Mouse (Mus musculus): ENCODE results near the gene Vmn1r33. TPM values are rescaled to one million over a fixed set of nuclear protein-coding genes. Genes with fewer than 3 reads are reported as not detected.
"Not testable (repeated sequence)": the region's sequence is repeated elsewhere in the genome, so short reads cannot be mapped to it uniquely, and the experiment has no call there.

The Vmn1r33 gene
- not detected in 2 replicates for polyA plus RNA-seq (2012; rRNA removed)

GRCm38 (mm10) chr6:66618182-66618581 is at the start of gene Vmn1r33:
Gene Vmn1r33 (minus strand): TSS chr6:66618282.
- DNase-seq (ENCODE audit: extremely low spot score in 1 of 2, low spot score in 1 of 2), result not testable (repeated sequence)

- no peak for DNase-seq (ENCODE audit: extremely low spot score in 1 of 2, low spot score in 1 of 2)
Measured at GRCm38 (mm10) chr6:66643779-66644178, 25.7 kb upstream of the Vmn1r33 start, which contains the start of gene Vmn1r34. Gene Vmn1r34 (minus strand): TSS chr6:66643879.

GRCm38 (mm10) chr6:66595804-66596203 is 22.3 kb downstream of the Vmn1r33 start:
- no peak for DNase-seq (ENCODE audit: extremely low spot score in 1 of 2, low spot score in 1 of 2)

Other genes starting within 250 kb of the Vmn1r33 start
- 9.5 TPM in 2 replicates for gene Mad2l1, start 82.9 kb downstream of the Vmn1r33 start, polyA plus RNA-seq (2012; rRNA removed)
- gene Vmn1r32, start 58.2 kb downstream of the Vmn1r33 start, polyA plus RNA-seq (2012; rRNA removed), result not detected in 2 replicates
- gene Vmn1r34, start 25.6 kb upstream of the Vmn1r33 start, polyA plus RNA-seq (2012; rRNA removed), result not detected in 2 replicates
- gene Vmn1r35, start 67.6 kb upstream of the Vmn1r33 start, polyA plus RNA-seq (2012; rRNA removed), result not detected in 2 replicates
- not detected in 2 replicates for gene Vmn1r36, start 100.9 kb upstream of the Vmn1r33 start, polyA plus RNA-seq (2012; rRNA removed)
- gene Vmn1r37, start 111.1 kb upstream of the Vmn1r33 start, polyA plus RNA-seq (2012; rRNA removed), result not detected in 2 replicates
- not detected in 2 replicates for gene Vmn1r38, start 164.3 kb upstream of the Vmn1r33 start, polyA plus RNA-seq (2012; rRNA removed)
- gene Vmn1r39, start 192.3 kb upstream of the Vmn1r33 start, polyA plus RNA-seq (2012; rRNA removed), result not detected in 2 replicates